ENCODE assay signal across 19 mouse cellular contexts in genomic region chr1:190027536-190027935, GRCm38 (mm10).
DNase-seq lines count a peak whose midpoint lies in the region; ATAC-seq lines count a peak whose summit lies in the region.
"Had no signal": no experiment of that assay in that cellular context is flagged by ENCODE, and none has a peak within 500 bp of the region (broad histone marks: within the 10 kb centered on the region; RNA-seq: fewer than 3 reads in every experiment).

No protein-coding gene starts in this region.

- H3K4me1 ChIP-seq in hindbrain, embryonic 15.5 days (replicated peaks): peaks cover 8% of the 10 kb centered on the region
- no peaks in the 10 kb centered on the region; the same call in 1 of the 2 replicates for H3K4me1 ChIP-seq in hindbrain, embryonic 13.5 days (replicated peaks)
- H3K4me1 ChIP-seq: liver, embryonic 15.5 days had no signal

- H3K9ac ChIP-seq in hindbrain, embryonic 15.5 days: no peak overlapping the region
- H3K9ac ChIP-seq in hindbrain, embryonic 13.5 days: no peak overlapping the region
- H3K9ac ChIP-seq: liver, embryonic 15.5 days had no signal

- H3K27ac ChIP-seq in hindbrain, embryonic 15.5 days (replicated peaks): no peak overlapping the region
- no peak overlapping the region for H3K27ac ChIP-seq in hindbrain, embryonic 13.5 days
- H3K27ac ChIP-seq: kidney, postnatal 0 days; liver, embryonic 15.5 days had no signal

- peak; percentile 35 to 54 for DNase-seq in right cerebral cortex, postnatal 10 days (ENCODE audit: low spot score in 2 of 2)
- no peak for DNase-seq in right cerebral cortex, postnatal 4 days
- peak; percentile 28 to 32 for DNase-seq in layer of hippocampus, postnatal 10 days (ENCODE audit: low spot score in 2 of 2)
- no peak for DNase-seq in gastrocnemius, postnatal 4 days (ENCODE audit: low spot score in 2 of 2)
- no peak for DNase-seq in MN1 (ENCODE audit: low spot score)
- DNase-seq: adrenal gland, postnatal 14 days; B cell, adult 2 months; cerebellum, adult 8-10 months; heart, adult 18-20 months; left cerebral cortex, postnatal 4 days; lung, postnatal 10 days; thymus, adult 2 months had no signal

- 30% methylated on average over 8 of the region's 8 CpGs for WGBS in hindbrain, embryonic 15.5 days
- 42% methylated on average over 8 of the region's 8 CpGs for WGBS in hindbrain, embryonic 13.5 days

- H3K4me2 ChIP-seq in hindbrain, embryonic 15.5 days: peak overlapping the region; percentile 6; the same call in 1 of the 2 replicates
- no peak overlapping the region for H3K4me2 ChIP-seq in hindbrain, embryonic 13.5 days
- H3K4me2 ChIP-seq: liver, embryonic 15.5 days had no signal

- no peak overlapping the region for H3K4me3 ChIP-seq in hindbrain, embryonic 15.5 days
- no peak overlapping the region for H3K4me3 ChIP-seq in hindbrain, embryonic 13.5 days
- H3K4me3 ChIP-seq: liver, embryonic 15.5 days; megakaryocyte, embryonic 14.5 days had no signal

- no peaks in the 10 kb centered on the region for H3K36me3 ChIP-seq in hindbrain, embryonic 15.5 days
- no peaks in the 10 kb centered on the region for H3K36me3 ChIP-seq in hindbrain, embryonic 13.5 days
- H3K36me3 ChIP-seq: liver, embryonic 15.5 days had no signal

- no peak for ATAC-seq in hindbrain, embryonic 15.5 days (ENCODE audit: low FRiP score, low read depth)
- no peak for ATAC-seq in hindbrain, embryonic 13.5 days (ENCODE audit: low FRiP score)
- ATAC-seq: activated CD4-positive, CD25-positive, alpha-beta regulatory T cell, adult 4 months; Patski had no signal

- no peaks in the 10 kb centered on the region for H3K9me3 ChIP-seq in hindbrain, embryonic 15.5 days
- no peaks in the 10 kb centered on the region for H3K9me3 ChIP-seq in hindbrain, embryonic 13.5 days
- H3K9me3 ChIP-seq: liver, embryonic 15.5 days had no signal

- no peaks in the 10 kb centered on the region for H3K27me3 ChIP-seq in hindbrain, embryonic 15.5 days
- no peaks in the 10 kb centered on the region for H3K27me3 ChIP-seq in hindbrain, embryonic 13.5 days
- H3K27me3 ChIP-seq: liver, embryonic 15.5 days had no signal

Comparison
In these comparisons a context has a peak if more than half of its experiments do, and no peak if none do; other contexts are left out.
1. DNase-seq: peak in right cerebral cortex, postnatal 10 days (2 of 2) and layer of hippocampus, postnatal 10 days (2 of 2); none in right cerebral cortex, postnatal 4 days (single experiment), gastrocnemius, postnatal 4 days (0 of 2) and MN1 (single experiment).